Mouse (Mus musculus) heart, postnatal 0 days (tissue): ENCODE results near the gene Tas2r107.

Experiments used
- CTCF ChIP-seq: IDR thresholded peaks from 2 replicates; pipeline ENCODE4 v1.5.1; 2016; ENCODE audit warnings: antibody characterized with exemption, control low read depth, low read depth
- EP300 ChIP-seq: IDR thresholded peaks from 2 replicates; pipeline ENCODE4 v1.6.1; 2016; ENCODE audit warnings: antibody characterized with exemption, low read depth

- TF ChIP-seq EP300 (no peak), CTCF (no peak)
These were observed 29.1 kb downstream of the Tas2r107 start, which contains the start of gene Tas2r130 for GRCm38 (mm10) chr6:131630812-131631211.
